Mouse (Mus musculus) intestine, postnatal 0 days (tissue): ENCODE measurements at regions not wholly inside any gene's neighbourhood (a gene's known extent, or its start where the extent isn't known, plus 50 kb on each side); places are given as distances from the start of the nearest gene placed in this dataset.
"Not testable (repeated sequence)": the region's sequence is repeated elsewhere in the genome, so short reads cannot be mapped to it uniquely, and the experiment has no call there.

Source experiments
- ATAC-seq: fragments of 200-750 bp; cut with Nextera tagmentation; 2 replicates; pipeline ENCODE4 v1.8.0; 2017; ENCODE audit warnings: mild to moderate bottlenecking, moderate TSS enrichment, moderate library complexity
- H3K27ac ChIP-seq: fragments of 300-500 bp; sonication (generic); 2 replicates; pipeline ENCODE4 v1.5.1; 2014; ENCODE audit warnings: mild to moderate bottlenecking, low read depth, low read length, moderate library complexity
- H3K27me3 ChIP-seq: fragments of 300-500 bp; sonication (generic); replicated peaks from 2 replicates; pipeline ENCODE4 v1.6.1; 2014; ENCODE audit warnings: low read length, mixed read lengths; ENCODE audit not compliant: control insufficient read depth, insufficient read depth
- H3K36me3 ChIP-seq: fragments of 300-500 bp; sonication (generic); 2 replicates; pipeline ENCODE4 v1.6.1; 2014; ENCODE audit warnings: mild to moderate bottlenecking, moderate library complexity; ENCODE audit not compliant: control insufficient read depth, insufficient read depth
- H3K4me1 ChIP-seq: fragments of 300-500 bp; sonication (generic); replicated peaks from 2 replicates; pipeline ENCODE4 v1.6.1; 2014; ENCODE audit warnings: antibody characterized with exemption, low read length, mixed read lengths; ENCODE audit not compliant: control insufficient read depth, insufficient read depth
- H3K4me2 ChIP-seq: fragments of 300-500 bp; sonication (generic); replicated peaks from 2 replicates; pipeline ENCODE4 v1.6.1; 2014; ENCODE audit warnings: low read depth, mild to moderate bottlenecking, moderate library complexity
- H3K4me3 ChIP-seq: fragments of 300-500 bp; sonication (generic); 2 replicates; pipeline ENCODE4 v1.5.1; 2014; ENCODE audit warnings: low read depth, low read length
- H3K9ac ChIP-seq: fragments of 300-500 bp; sonication (generic); 2 replicates; pipeline ENCODE4 v1.6.1; 2014; ENCODE audit warnings: mild to moderate bottlenecking, low read depth, low read length
- H3K9me3 ChIP-seq: fragments of 300-500 bp; sonication (generic); 2 replicates; pipeline ENCODE4 v1.6.1; 2016; ENCODE audit warnings: mixed run types; ENCODE audit not compliant: control insufficient read depth
- CTCF ChIP-seq: sonication (generic); IDR thresholded peaks from 2 replicates; pipeline ENCODE4 v1.5.1; 2016; ENCODE audit warnings: low read depth, mild to moderate bottlenecking, control low read depth, antibody characterized with exemption, moderate library complexity
- WGBS: fragments of 180-500 bp; shearing (Covaris S2); extraction: QIAGEN DNeasy Blood & Tissue Kit; methylation state at CpG from one replicate; pipeline ENCODE4 v1.1.7; 2014; 5-methylcytosine and 5-hydroxymethylcytosine counted together

- no peaks in the 10 kb centered on the region for H3K9me3 ChIP-seq
- no peak overlapping the region for H3K4me3 ChIP-seq
- TF ChIP-seq CTCF: peak; percentile 21; the same call in 1 of the 2 replicates
- ATAC-seq: no peak
- 73% methylated on average over 4 of the region's 4 CpGs for WGBS
- no peaks in the 10 kb centered on the region for H3K4me1 ChIP-seq
- no peak overlapping the region for H3K4me2 ChIP-seq
- H3K36me3 ChIP-seq: no peaks in the 10 kb centered on the region
- no peak overlapping the region for H3K9ac ChIP-seq
- H3K27me3 ChIP-seq: no peaks in the 10 kb centered on the region
- H3K27ac ChIP-seq: no peak overlapping the region
These were observed 342.3 kb upstream of the Gm28363 start for GRCm38 (mm10) chr1:117354624-117355023.

- Histone ChIP-seq H3K9ac (no peak overlapping the region), H3K36me3 (no peaks in the 10 kb centered on the region), H3K9me3 (no peaks in the 10 kb centered on the region), H3K27ac (no peak overlapping the region), H3K4me1 (no peaks in the 10 kb centered on the region), H3K4me2 (no peak overlapping the region), H3K27me3 (no peaks in the 10 kb centered on the region), H3K4me3 (no peak overlapping the region)
- no peak for ATAC-seq
- TF ChIP-seq CTCF: no peak
- WGBS: 51% methylated on average over 5 of the region's 5 CpGs
These were observed 340.3 kb upstream of the Gm28363 start for GRCm38 (mm10) chr1:117356418-117357194.

GRCm38 (mm10) chr1:117364066-117364465 lies 332.9 kb upstream of the Gm28363 start:
- no peaks in the 10 kb centered on the region for H3K9me3 ChIP-seq
- H3K4me1 ChIP-seq: no peaks in the 10 kb centered on the region
- H3K4me2 ChIP-seq: no peak overlapping the region
- no peak overlapping the region for H3K9ac ChIP-seq
- no peak overlapping the region for H3K27ac ChIP-seq
- ATAC-seq: no peak
- no peaks in the 10 kb centered on the region for H3K27me3 ChIP-seq
- H3K36me3 ChIP-seq: no peaks in the 10 kb centered on the region
- no peak for TF ChIP-seq CTCF
- H3K4me3 ChIP-seq: no peak overlapping the region

GRCm38 (mm10) chr1:117412349-117412748 lies 284.6 kb upstream of the Gm28363 start:
- Histone ChIP-seq H3K4me2 (no peak overlapping the region), H3K27me3 (no peaks in the 10 kb centered on the region), H3K9me3 (no peaks in the 10 kb centered on the region), H3K4me3 (no peak overlapping the region), H3K36me3 (no peaks in the 10 kb centered on the region), H3K9ac (no peak overlapping the region), H3K27ac (no peak overlapping the region), H3K4me1 (no peaks in the 10 kb centered on the region)
- ATAC-seq: no peak
- TF ChIP-seq CTCF: no peak

GRCm38 (mm10) chr1:117457736-117458135 lies 239.2 kb upstream of the Gm28363 start:
- H3K27ac ChIP-seq: no peak overlapping the region
- H3K27me3 ChIP-seq: no peaks in the 10 kb centered on the region
- 52% methylated on average over 2 of the region's 2 CpGs for WGBS
- H3K36me3 ChIP-seq: no peaks in the 10 kb centered on the region
- ATAC-seq: no peak
- no peak overlapping the region for H3K9ac ChIP-seq
- H3K4me3 ChIP-seq: no peak overlapping the region
- no peak overlapping the region for H3K4me2 ChIP-seq
- H3K4me1 ChIP-seq: no peaks in the 10 kb centered on the region
- H3K9me3 ChIP-seq: no peaks in the 10 kb centered on the region
- TF ChIP-seq CTCF: no peak

- not testable (repeated sequence) for H3K9ac ChIP-seq, H3K36me3 ChIP-seq, H3K4me3 ChIP-seq, H3K4me2 ChIP-seq, H3K4me1 ChIP-seq, H3K27me3 ChIP-seq, H3K27ac ChIP-seq, ATAC-seq, H3K9me3 ChIP-seq
- 71% methylated on average over 7 of the region's 7 CpGs for WGBS
These were observed 238.6 kb upstream of the Gm28363 start for GRCm38 (mm10) chr1:117458156-117458850.

- H3K4me1 ChIP-seq, H3K27me3 ChIP-seq, H3K9ac ChIP-seq, H3K4me2 ChIP-seq, H3K9me3 ChIP-seq, ATAC-seq, H3K27ac ChIP-seq, H3K4me3 ChIP-seq, H3K36me3 ChIP-seq: not testable (repeated sequence)
These were observed 237.8 kb upstream of the Gm28363 start for GRCm38 (mm10) chr1:117459126-117459525.
